Mouse (Mus musculus) midbrain, embryonic 11.5 days (tissue): ENCODE measurements around the gene Disc1. TPM values are rescaled to one million over a fixed set of nuclear protein-coding genes. Genes with fewer than 3 reads are reported as not detected.

ENCODE experiments used
- ATAC-seq: fragments of 200-750 bp; cut with Nextera tagmentation; 2 replicates; pipeline ENCODE4 v1.8.0; 2017; ENCODE audit warnings: moderate TSS enrichment, moderate library complexity; ENCODE audit not compliant: low FRiP score
- DNase-seq: peaks from one replicate; pipeline ENCODE4 v3.0.0; 2015; ENCODE audit warnings: low spot score; ENCODE audit errors: missing footprints
- H3K27ac ChIP-seq: fragments of 300-500 bp; sonication (generic); 2 replicates; pipeline ENCODE4 v1.5.1; 2014; ENCODE audit warnings: low read depth, low read length
- H3K27me3 ChIP-seq: fragments of 300-500 bp; sonication (generic); 2 replicates; pipeline ENCODE4 v1.6.1; 2014; ENCODE audit warnings: mild to moderate bottlenecking, low read length, moderate library complexity, mixed read lengths; ENCODE audit not compliant: control insufficient read depth, insufficient read depth
- H3K36me3 ChIP-seq: fragments of 300-500 bp; sonication (generic); 2 replicates; pipeline ENCODE4 v1.6.1; 2014; ENCODE audit warnings: mild to moderate bottlenecking, low read length, moderate library complexity, mixed read lengths; ENCODE audit not compliant: control insufficient read depth, insufficient read depth
- H3K4me1 ChIP-seq: fragments of 300-500 bp; sonication (generic); 2 replicates; pipeline ENCODE4 v1.6.1; 2014; ENCODE audit warnings: low read length; ENCODE audit not compliant: control insufficient read depth, insufficient read depth
- H3K4me2 ChIP-seq: fragments of 300-500 bp; sonication (generic); 2 replicates; pipeline ENCODE4 v1.6.1; 2014; ENCODE audit warnings: mild to moderate bottlenecking, moderate library complexity
- H3K4me3 ChIP-seq: fragments of 300-500 bp; sonication (generic); 2 replicates; pipeline ENCODE4 v1.5.1; 2014; ENCODE audit warnings: low read depth, low read length
- H3K9ac ChIP-seq: fragments of 300-500 bp; sonication (generic); 2 replicates; pipeline ENCODE4 v1.6.1; 2014; ENCODE audit warnings: low read length
- H3K9me3 ChIP-seq: fragments of 300-500 bp; sonication (generic); 2 replicates; pipeline ENCODE4 v1.6.1; 2016; ENCODE audit warnings: low read length; ENCODE audit not compliant: control insufficient read depth
- WGBS: fragments of 180-500 bp; shearing (Covaris S2); extraction: QIAGEN DNeasy Blood & Tissue Kit; methylation state at CpG from one replicate; pipeline ENCODE4 v1.1.7; 2014; 5-methylcytosine and 5-hydroxymethylcytosine counted together
- polyA plus RNA-seq: library from polyadenylated mRNA; unstranded; fragments of >200 nt; fragmentation: Nextera tagmentation; extraction: Ambion mirVana; gene quantifications from 2 replicates; pipeline ENCODE4 v1.2.1, GENCODE M21; 2014

Disc1 gene
- polyA plus RNA-seq, 1 experiment from 2014 or later = 0.82 TPM

- Histone ChIP-seq H3K4me2 (no peak overlapping the region), H3K9me3 (no peaks in the 10 kb centered on the region), H3K9ac (no peak overlapping the region), H3K4me3 (no peak overlapping the region), H3K36me3 (no peaks in the 10 kb centered on the region), H3K27me3 (peaks cover 2% of the 10 kb centered on the region; the same call in 1 of the 2 replicates), H3K27ac (no peak overlapping the region), H3K4me1 (0 out of 2 replicates have a peak, but pooled peaks cover 2% of the 10 kb centered on the region)
- 83% methylated on average over 10 of the region's 10 CpGs for WGBS
- ATAC-seq (no peak), DNase-seq (peak; percentile 23)
Observed at GRCm38 (mm10) chr8:125163491-125163890, 109.5 kb downstream of the Disc1 start.

GRCm38 (mm10) chr8:125163906-125164305 is 109.9 kb downstream of the Disc1 start:
- H3K4me3 ChIP-seq = no peak overlapping the region
- H3K9ac ChIP-seq = no peak overlapping the region
- 0 out of 2 replicates have a peak, but pooled peaks cover 2% of the 10 kb centered on the region for H3K4me1 ChIP-seq
- DNase-seq (peak; percentile 31), ATAC-seq (no peak)
- H3K27ac ChIP-seq = no peak overlapping the region
- no peak overlapping the region for H3K4me2 ChIP-seq
- H3K9me3 ChIP-seq = no peaks in the 10 kb centered on the region
- WGBS = 87% methylated on average over 6 of the region's 6 CpGs
- H3K36me3 ChIP-seq = no peaks in the 10 kb centered on the region
- H3K27me3 ChIP-seq = peaks cover 2% of the 10 kb centered on the region; the same call in 1 of the 2 replicates

DNA sequence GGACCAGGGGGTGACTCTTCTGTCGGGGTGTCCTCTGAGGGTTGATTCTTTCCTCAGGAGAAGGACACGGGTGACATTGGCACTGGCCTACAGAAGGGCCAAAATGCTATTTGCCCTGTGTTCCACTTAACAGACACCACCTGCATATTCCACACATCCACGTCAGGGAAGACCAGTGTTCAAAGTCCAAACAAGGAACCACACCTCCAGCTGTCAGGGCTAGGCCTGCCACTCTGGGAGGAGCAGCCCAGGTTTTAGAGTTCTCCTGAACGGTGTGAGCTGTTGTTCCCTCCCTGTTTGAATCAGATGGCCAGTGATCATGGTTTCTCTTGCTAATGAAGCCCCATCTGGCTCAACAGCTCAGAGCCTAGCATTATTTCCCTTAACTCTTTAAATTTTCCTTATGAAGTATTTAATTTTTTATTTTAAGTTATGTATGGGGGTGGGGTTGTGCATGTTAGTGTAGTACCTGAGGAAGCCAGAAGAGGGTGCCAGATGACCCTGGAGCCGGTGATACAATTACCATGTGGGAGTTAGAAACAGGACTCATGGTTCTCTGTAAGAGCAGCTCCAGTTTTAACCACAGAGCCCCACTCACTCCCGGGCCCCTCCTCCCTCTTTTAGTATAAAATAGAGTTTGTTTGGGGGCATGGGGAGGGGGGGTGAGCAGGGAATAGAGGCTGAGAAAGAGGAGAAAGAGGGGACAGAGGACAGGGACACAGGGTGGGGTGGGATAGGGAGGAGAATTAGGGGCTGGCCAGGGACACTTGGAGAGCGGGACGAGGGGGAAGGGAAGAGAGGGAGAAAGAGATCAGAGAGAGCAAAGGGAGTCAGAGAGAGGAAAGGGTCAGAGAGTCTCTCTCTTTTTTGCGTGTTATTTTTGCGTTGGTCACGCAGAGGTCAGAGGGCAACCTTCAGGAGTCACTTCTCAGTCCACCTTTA is 111.8 kb downstream of the Disc1 start:
- Histone ChIP-seq H3K27ac (no peak overlapping the region), H3K4me2 (no peak overlapping the region), H3K9ac (no peak overlapping the region), H3K27me3 (no peaks in the 10 kb centered on the region), H3K4me3 (no peak overlapping the region), H3K36me3 (no peaks in the 10 kb centered on the region), H3K9me3 (no peaks in the 10 kb centered on the region), H3K4me1 (no peaks in the 10 kb centered on the region)
- ATAC-seq (0 out of 2 replicates have a peak, but pooled peaks have one; percentile 33), DNase-seq (peak; percentile 90)
- WGBS = 70% methylated on average over 11 of the region's 11 CpGs

- no peak for DNase-seq
- H3K27ac ChIP-seq = 0 out of 2 replicates have a peak overlapping the region, but pooled peaks have one; percentile 9
Observed at GRCm38 (mm10) chr8:125166545-125166944, 112.5 kb downstream of the Disc1 start.

GRCm38 (mm10) chr8:125166988-125167387 is 113.0 kb downstream of the Disc1 start:
- Histone ChIP-seq H3K27ac (0 out of 2 replicates have a peak overlapping the region, but pooled peaks have one; percentile 9), H3K27me3 (no peaks in the 10 kb centered on the region), H3K4me1 (no peaks in the 10 kb centered on the region), H3K36me3 (no peaks in the 10 kb centered on the region), H3K4me2 (no peak overlapping the region), H3K9ac (no peak overlapping the region), H3K9me3 (no peaks in the 10 kb centered on the region), H3K4me3 (no peak overlapping the region)
- WGBS = 52% methylated on average over 9 of the region's 9 CpGs
- ATAC-seq (peak; percentile 46; the same call in 1 of the 2 replicates), DNase-seq (no peak)

More at GRCm38 (mm10) chr8:125166545-125166944, 112.5 kb downstream of the Disc1 start:
- no peaks in the 10 kb centered on the region for H3K4me1 ChIP-seq
- WGBS = 87% methylated on average over 6 of the region's 6 CpGs
- no peaks in the 10 kb centered on the region for H3K36me3 ChIP-seq
- ATAC-seq = peak; percentile 42; the same call in 1 of the 2 replicates
- no peak overlapping the region for H3K9ac ChIP-seq
- no peaks in the 10 kb centered on the region for H3K27me3 ChIP-seq
- no peak overlapping the region for H3K4me3 ChIP-seq
- H3K4me2 ChIP-seq = no peak overlapping the region
- H3K9me3 ChIP-seq = no peaks in the 10 kb centered on the region

GRCm38 (mm10) chr8:125169628-125170027 is 115.6 kb downstream of the Disc1 start:
- Histone ChIP-seq H3K4me3 (no peak overlapping the region), H3K36me3 (no peaks in the 10 kb centered on the region), H3K9me3 (no peaks in the 10 kb centered on the region), H3K4me1 (no peaks in the 10 kb centered on the region), H3K27ac (no peak overlapping the region; the same call in 1 of the 2 replicates), H3K4me2 (no peak overlapping the region), H3K27me3 (no peaks in the 10 kb centered on the region), H3K9ac (no peak overlapping the region)
- ATAC-seq (no peak), DNase-seq (no peak)
- 33% methylated on average over 3 of the region's 3 CpGs for WGBS

- H3K9ac ChIP-seq = no peak overlapping the region
- no peak overlapping the region for H3K4me2 ChIP-seq
- no peak overlapping the region for H3K4me3 ChIP-seq
- H3K36me3 ChIP-seq = no peaks in the 10 kb centered on the region
- H3K27me3 ChIP-seq = no peaks in the 10 kb centered on the region
- H3K9me3 ChIP-seq = no peaks in the 10 kb centered on the region
- no peaks in the 10 kb centered on the region for H3K4me1 ChIP-seq
- WGBS = 84% methylated on average over 2 of the region's 2 CpGs
- H3K27ac ChIP-seq = no peak overlapping the region
- no peak for ATAC-seq
- DNase-seq = no peak
Observed at GRCm38 (mm10) chr8:125171531-125171930, 117.5 kb downstream of the Disc1 start.

DNA sequence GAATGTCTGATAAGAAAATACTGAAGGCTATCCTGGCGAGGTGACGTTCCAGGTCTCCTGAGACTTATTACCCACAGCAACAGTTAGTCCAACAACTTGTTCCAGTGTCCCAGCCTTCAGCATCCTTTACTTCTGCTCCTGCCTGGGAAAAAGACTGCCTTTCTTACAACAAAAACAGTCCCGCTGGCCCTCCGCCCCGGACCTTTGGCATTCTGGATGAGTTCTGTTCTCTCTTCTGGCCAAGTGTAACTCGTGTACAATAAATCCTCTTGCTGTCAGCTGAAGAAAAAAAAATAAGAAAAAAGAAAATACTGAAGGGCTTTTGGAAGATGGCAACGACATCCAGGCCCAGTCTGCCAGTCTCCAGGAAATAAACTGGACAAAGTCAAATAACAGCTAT is 120.2 kb downstream of the Disc1 start:
- Histone ChIP-seq H3K9ac (no peak overlapping the region), H3K27me3 (no peaks in the 10 kb centered on the region), H3K9me3 (no peaks in the 10 kb centered on the region), H3K4me1 (no peaks in the 10 kb centered on the region), H3K36me3 (no peaks in the 10 kb centered on the region), H3K27ac (no peak overlapping the region), H3K4me3 (no peak overlapping the region), H3K4me2 (no peak overlapping the region)
- WGBS = 88% methylated on average over 7 of the region's 7 CpGs
- ATAC-seq (no peak), DNase-seq (no peak)

- Histone ChIP-seq H3K4me2 (no peak overlapping the region), H3K9ac (no peak overlapping the region), H3K4me3 (no peak overlapping the region), H3K36me3 (no peaks in the 10 kb centered on the region), H3K27me3 (no peaks in the 10 kb centered on the region), H3K9me3 (no peaks in the 10 kb centered on the region), H3K4me1 (no peaks in the 10 kb centered on the region), H3K27ac (no peak overlapping the region)
- 69% methylated on average over 4 of the region's 4 CpGs for WGBS
- DNase-seq (no peak), ATAC-seq (no peak)
Observed at GRCm38 (mm10) chr8:125174851-125175250, 120.9 kb downstream of the Disc1 start.
